Mouse (Mus musculus): Measurements from ENCODE around the gene Gnai2. TPM values are rescaled to one million over a fixed set of nuclear protein-coding genes. Genes with fewer than 3 reads are reported as not detected.

Gnai2 gene
- total RNA-seq, 2 experiments from 2014 or later = 139 to 152 TPM

DNA sequence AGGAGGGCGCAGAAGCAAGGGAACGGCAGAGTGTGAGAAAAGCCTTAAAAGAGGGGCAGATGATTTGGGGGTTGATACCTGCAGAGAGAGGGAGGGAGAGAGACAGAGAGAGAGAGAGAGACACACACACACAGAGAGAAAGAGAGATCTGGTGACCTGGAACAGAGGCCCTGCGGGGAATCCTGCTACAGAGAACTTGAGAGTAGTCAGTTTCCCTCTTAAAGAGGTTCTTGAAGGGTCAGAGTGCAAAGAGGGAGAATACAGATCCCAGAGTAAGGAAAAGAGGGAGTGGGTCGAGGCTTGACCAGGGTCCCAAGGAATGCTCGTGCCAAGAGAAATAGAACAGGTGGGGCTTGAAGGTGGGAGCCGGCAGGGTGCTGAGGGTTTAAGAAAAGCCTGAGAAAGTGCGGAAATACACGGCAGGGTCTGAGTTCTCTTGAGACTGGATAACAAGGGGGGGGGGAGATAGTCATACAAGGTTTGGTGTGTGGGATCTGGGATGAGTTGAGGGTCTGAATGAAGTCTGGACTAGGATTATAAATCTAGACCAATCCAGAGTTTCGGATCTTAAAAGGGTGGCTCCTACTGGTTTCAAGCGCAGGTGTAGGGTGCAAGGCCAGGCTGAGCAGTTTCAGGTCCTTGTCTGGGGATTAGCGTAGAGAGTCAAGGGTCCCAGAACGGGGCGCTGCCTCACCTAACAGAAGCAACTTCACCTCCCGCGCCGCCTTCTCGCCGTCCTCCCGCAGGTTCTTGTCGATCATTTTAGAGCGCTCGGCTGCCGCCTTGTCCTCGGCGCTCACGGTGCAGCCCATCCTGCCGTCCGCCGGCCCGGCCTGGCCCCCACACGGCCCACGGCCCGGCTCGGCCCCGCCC lies 525 bp downstream of the Gnai2 start:
- intact Hi-C loops (cut with DNase I; ENCODE audit: low total_unique reads) = no loop called here
- DNase-seq = no peak

DNA sequence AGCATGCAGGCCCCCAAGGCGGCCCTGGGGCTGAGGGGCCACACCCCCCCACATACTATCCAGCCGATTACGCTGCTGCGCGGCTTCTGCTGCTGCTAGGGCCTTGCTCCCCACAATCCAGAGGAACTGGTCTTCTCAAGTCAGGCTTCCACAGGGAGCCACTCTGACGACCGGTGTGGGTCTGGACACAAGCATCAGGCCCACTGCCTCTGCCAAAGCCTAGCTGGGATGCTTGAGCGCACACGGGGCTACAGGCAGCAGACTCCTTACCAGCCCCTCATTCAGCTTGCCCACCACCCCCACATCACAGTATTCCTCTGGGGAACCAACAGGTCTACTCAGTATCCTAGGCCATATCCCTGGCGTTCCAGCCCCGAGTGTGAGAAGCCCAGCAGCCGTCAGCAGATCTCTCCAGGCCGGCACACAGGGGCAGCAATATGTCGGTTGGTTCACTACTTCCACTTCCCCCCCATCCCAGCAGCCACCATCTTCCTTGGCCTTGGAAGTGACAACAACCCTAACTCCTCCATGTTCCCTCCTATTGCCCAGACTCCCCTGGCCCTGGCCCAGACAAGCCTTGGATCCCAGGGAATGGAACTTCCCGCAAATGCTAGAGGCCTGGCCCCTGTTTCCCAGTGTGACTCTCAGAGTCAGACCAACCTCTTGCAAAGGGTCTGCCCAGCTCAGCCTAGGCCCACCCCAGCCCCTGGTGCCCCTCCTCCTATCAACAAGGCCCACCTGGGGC lies 1.3 kb downstream of the Gnai2 start:
- intact Hi-C loops (cut with DNase I; ENCODE audit: low total_unique reads) = no loop called here

GRCm38 (mm10) chr9:107633091-107633660 lies 2.0 kb downstream of the Gnai2 start:
- intact Hi-C loops (cut with DNase I; ENCODE audit: low total_unique reads) = no loop called here
- DNase-seq = peak; percentile 86

More for the DNA sequence above, 1.3 kb downstream of the Gnai2 start:
- peak; percentile 63 for DNase-seq

- intact Hi-C loops (cut with DNase I; ENCODE audit: low total_unique reads) = no loop called here
- DNase-seq = no peak
These were observed 2.7 kb downstream of the Gnai2 start for GRCm38 (mm10) chr9:107632478-107632877.

GRCm38 (mm10) chr9:107631861-107632260 lies 3.3 kb downstream of the Gnai2 start:
- DNase-seq = no peak
- intact Hi-C loops (cut with DNase I; ENCODE audit: low total_unique reads) = no loop called here

- DNase-seq = no peak
- intact Hi-C loops (cut with DNase I; ENCODE audit: low total_unique reads) = no loop called here
These were observed 3.8 kb downstream of the Gnai2 start for GRCm38 (mm10) chr9:107631311-107631826.

GRCm38 (mm10) chr9:107630576-107630975 lies 4.6 kb downstream of the Gnai2 start:
- DNase-seq = no peak
- intact Hi-C loops (cut with DNase I; ENCODE audit: low total_unique reads) = no loop called here

GRCm38 (mm10) chr9:107629901-107630425 lies 5.2 kb downstream of the Gnai2 start:
- no peak for DNase-seq
- intact Hi-C loops (cut with DNase I; ENCODE audit: low total_unique reads) = no loop called here

- intact Hi-C loops (cut with DNase I; ENCODE audit: low total_unique reads) = no loop called here
- no peak for DNase-seq
These were observed 5.8 kb downstream of the Gnai2 start for GRCm38 (mm10) chr9:107629411-107629730.

- peak; percentile 59 for DNase-seq
- intact Hi-C loops (cut with DNase I; ENCODE audit: low total_unique reads) = no loop called here
These were observed 6.3 kb downstream of the Gnai2 start for GRCm38 (mm10) chr9:107628721-107629410.

DNA sequence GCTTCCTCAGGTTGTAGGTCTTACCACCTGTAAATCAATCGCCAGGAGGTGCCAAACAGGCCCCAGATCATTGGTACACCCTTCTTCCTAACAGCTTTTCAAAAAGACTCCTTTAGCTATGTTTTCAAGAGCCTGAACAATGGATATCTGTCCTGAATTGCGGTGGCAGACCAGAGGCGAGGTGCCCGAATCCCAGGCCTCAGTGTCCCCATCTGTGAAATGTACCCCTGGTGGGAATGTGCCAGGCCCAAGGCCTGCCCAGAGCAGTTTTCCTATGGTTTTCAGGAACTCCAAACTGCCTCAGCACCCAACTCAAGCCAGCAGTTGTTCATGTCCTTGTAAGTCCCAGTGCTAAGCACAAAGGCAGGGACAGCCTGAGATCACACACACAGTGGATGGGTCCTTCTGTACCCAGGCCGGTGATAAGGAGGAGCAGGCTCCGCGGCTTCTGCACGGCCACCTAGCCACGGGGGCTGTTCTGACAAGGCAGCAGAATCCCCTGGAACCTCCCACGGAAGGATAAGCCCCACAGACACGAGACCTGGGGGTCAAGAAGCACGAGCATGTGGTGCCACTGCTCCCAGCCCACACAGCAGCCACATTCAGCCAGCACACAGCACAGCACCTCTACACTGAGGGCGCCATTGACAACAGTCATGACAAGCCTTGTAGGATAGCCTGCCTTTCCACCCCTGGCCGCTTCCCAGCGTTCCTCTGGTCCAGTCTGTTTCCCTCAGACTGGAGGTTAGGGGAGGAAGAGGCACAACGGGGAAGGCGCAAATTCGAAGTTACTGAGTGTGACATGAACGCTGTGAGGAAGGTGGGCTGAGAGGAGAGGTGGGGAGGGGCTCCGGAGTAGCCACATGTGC lies 7.5 kb downstream of the Gnai2 start:
- intact Hi-C loops (cut with DNase I; ENCODE audit: low total_unique reads) = no loop called here

DNA sequence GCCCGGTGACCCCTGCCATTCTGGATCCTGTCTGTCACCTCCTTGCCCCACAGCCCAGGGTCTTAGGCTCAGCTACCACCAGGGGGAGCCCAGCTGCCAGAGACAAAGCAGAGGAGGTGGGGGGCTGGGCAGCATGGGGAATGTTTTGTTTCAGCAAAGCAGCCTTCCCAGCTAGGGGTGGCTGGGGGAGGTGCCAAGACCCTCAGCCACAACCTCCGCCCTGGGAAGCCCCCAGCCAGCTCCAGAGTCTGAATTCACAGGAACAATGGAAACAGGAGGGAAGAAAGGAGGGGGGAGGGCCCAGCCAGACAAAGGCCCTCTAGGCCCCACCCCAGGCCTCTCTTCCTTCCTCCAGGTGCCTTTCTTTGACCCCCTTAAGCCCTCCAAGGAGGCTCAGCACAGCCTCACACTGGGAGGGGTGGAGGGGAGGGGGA lies 8.3 kb downstream of the Gnai2 start:
- peak; percentile 88 for DNase-seq
- intact Hi-C loops (cut with DNase I; ENCODE audit: low total_unique reads) = no loop called here

More for the DNA sequence above, 7.5 kb downstream of the Gnai2 start:
- DNase-seq = no peak

- DNase-seq = no peak
- intact Hi-C loops (cut with DNase I; ENCODE audit: low total_unique reads) = no loop called here
These were observed 8.9 kb downstream of the Gnai2 start for GRCm38 (mm10) chr9:107626158-107626843.

DNA sequence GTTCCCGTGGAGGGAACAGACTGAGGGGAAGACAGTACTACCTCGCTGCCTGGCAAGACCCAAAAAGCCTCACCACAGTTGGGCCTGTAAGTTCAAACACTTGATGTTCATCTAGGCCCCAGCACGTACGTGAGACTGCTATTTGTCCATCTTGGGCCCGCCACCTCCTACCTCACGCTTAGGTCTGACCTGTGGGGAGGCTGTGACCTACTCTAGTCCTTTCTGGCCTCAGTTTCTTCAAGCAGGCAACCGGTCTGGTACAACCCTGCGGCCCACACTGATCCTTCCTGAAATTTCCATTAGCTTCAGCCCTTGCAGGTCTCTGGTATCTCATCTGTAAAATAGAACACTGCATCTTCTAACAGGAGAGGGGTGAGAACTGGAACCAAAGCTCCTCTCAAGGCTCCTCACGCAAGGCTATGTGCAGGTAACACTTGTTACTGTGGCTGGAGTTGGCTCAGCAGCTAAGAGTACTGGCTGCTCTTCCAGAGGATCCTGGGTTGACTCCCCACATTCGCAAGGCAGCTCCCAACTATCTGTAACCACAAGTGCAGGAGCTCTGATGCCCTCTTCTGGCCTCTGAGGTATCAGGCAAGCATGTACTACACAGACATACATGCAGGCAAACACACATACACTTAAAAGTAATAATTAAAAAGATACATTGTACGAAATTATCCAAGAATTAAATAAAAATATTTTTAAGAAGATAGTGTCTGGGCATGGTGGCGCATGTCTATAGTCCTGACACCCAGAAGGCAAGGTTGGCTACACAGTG lies 9.6 kb downstream of the Gnai2 start:
- intact Hi-C loops (cut with DNase I; ENCODE audit: low total_unique reads) = no loop called here
- no peak for DNase-seq

DNA sequence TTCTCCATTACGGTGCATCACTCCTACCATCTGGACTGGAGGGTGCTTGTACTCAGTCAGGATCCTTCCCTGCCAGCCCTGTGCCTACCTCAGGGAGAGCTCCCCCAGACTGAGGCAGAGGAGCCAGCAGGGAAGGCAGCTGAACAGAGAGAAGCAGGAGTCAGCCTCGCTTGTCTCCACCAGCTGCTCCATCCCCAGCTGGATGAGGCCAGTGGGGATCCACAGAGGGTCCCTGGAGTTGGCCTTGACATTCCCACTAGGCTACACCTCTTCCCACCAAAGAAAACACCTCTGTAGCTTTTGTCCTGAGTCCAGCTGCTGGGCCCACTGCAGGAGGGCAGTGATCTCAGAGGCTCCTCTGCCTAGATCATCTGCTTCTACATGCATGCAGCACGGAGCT lies 10.2 kb downstream of the Gnai2 start:
- intact Hi-C loops (cut with DNase I; ENCODE audit: low total_unique reads) = no loop called here
- DNase-seq = no peak

DNA sequence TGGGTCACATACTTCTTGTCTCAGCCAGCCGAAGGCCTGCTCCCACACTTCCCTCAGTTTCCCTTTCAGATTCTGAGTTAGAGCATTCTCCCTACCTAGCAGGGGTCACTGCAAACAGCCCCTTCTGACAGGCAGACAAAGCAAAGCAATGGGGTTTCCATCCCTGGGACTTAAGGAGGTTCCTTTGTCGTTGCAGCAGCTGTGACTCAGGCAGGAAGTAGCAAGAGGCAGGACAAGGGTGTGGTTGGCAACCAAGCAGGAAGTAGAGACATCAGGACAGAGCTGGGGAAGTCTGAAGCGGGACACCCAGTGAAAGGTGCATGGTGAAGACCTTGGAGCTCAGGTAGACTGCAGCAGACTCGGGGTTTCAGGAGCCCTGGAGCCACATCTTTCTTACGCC lies 10.6 kb downstream of the Gnai2 start:
- DNase-seq = no peak
- intact Hi-C loops (cut with DNase I; ENCODE audit: low total_unique reads) = no loop called here

- intact Hi-C loops (cut with DNase I; ENCODE audit: low total_unique reads) = no loop called here
- DNase-seq = no peak
These were observed 14.2 kb downstream of the Gnai2 start for GRCm38 (mm10) chr9:107620954-107621353.
